Mouse (Mus musculus) layer of hippocampus, adult 9-11 months (tissue): ENCODE results near the gene Gsap.
"Not testable (repeated sequence)": the region's sequence is repeated elsewhere in the genome, so short reads cannot be mapped to it uniquely, and the experiment has no call there.

Experiments
- DNase-seq: peaks from one replicate; pipeline ENCODE4 v3.0.0; 2022

Gsap gene

DNA sequence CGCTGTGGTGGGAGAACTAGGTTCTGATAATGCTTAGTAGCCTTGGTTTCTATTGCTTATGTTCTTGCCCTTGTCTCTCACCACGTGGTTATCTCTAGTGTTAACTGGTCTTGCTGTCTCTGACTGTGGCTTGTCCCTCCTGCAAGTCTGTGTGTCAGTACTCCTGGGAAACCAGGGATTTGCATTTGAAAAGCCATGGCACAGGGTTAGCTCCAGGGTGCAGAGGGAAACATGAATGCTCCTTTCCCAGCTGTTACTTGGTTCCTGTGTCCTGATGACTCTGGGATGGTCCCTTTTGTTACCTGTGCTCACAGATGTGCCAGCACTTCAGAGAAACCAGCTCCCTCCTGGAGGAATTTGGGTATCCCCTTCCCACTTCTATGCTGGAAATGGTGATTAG is 3.0 kb upstream of the Gsap start:
- not testable (repeated sequence) for DNase-seq

DNA sequence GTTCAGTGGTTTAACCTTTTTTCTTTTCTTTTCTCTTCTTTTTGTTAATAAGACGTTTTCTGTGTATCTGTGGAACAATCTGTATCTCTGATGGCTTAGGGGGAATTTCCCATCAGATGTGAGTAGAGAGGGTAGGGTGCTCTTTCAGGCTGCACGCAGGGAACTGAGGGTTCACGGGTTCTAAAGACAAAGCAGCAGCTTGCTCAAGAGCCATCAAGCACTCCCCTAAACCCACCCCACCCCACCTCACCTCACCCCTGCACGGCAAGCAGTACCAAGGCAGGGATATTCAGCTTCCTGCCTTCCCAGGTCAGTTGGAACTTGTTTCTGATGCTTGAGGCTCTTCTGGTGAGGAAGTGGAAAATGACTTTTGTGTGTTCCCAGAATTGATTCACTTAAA is 766 bp downstream of the Gsap start:
- DNase-seq = no peak

DNA sequence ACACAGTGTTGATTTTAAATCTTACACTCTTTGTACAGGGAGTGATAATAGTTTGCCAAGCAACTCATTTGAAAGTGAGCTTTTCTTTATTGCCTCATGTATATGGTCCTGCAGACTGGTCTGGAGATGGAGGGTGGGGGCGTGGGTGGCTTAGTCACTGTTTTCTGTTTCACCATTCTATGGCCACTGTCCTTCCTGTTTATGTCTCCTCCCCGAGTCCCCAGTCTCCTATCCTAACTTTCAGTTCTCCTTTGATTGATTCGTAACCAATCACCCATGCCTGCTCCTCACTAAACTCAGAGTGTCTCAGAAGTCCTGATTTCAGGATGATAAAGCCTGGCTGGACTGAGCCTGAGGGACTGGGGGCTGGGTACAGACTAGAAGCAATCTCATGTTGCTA is 2.4 kb downstream of the Gsap start:
- DNase-seq = peak; percentile 45

DNA sequence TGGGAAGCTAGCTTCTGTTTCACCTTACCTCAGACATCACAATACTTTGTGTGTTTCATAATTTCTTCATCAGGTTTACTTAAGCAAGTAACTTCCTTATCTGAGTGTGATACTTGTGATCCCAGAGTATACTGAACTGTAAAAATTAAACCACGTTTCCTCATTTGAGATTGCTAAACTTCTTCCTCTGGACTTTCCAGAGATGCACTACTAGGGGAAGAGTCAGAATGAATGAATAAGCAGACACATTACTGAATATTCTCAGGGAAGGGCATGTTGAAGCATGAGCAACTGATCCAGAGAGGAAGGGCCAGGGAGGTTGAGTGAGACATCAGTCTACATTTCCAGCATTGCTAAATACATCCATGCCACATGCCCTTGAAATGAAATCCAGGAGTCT is 3.0 kb downstream of the Gsap start:
- no peak for DNase-seq

DNA sequence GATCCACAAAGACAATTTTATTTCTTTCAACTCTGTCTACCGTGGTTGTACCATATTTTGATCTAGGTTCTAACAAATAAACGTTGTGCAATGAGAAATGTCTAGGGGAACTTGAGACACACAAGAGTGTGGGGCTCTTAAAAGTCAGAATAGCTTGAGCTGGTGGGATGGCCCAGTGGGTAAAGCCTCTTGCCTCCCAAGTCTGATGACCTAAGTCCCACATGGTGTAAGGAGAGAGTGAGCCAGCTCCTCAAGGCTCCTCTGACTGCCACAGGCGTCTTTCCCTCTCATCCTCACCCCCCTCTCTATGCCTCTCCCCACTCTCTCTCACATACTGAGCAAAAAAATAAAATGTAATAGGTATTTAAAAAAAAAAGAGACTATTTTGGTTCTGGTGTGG is 3.4 kb downstream of the Gsap start:
- no peak for DNase-seq

DNA sequence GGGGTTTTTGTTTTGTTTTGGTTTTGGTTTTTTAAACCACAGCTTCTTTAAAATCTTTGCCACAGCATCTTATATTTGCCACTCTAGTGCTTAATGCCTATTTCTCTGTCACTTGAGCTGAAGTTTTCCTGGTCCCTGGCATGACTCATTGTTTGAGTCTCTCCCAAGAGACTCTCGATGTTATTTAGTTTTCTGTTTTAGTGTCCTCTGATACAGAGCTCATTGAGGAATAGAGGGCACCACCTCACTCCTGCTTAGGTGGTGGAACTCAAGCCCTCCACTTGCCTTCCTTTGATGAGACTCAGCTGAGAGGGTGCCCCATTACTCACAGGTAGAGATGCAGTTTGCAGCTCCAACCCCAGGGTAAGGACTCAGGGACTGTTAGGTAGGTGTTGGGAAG is 17.4 kb downstream of the Gsap start:
- no peak for DNase-seq

DNA sequence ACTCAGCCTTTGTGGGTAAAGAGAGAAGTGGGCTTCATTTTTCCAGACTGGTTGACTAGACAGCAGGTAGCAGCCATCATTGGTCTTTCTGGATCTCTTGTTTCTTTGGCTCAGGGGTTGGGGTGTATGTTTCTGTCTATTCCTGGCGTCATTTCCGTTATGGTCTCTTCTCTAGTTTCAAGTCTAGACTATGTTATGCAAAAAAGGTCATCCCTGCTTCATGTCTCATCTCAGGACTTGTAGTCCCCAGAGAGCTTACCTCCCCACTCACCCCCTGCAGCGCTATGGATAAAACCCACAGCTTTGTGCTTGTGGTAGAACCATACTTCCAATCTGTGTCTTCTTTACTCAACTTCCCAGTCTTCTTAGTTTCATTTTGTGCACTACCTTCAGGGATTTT is 18.1 kb downstream of the Gsap start:
- DNase-seq = no peak

DNA sequence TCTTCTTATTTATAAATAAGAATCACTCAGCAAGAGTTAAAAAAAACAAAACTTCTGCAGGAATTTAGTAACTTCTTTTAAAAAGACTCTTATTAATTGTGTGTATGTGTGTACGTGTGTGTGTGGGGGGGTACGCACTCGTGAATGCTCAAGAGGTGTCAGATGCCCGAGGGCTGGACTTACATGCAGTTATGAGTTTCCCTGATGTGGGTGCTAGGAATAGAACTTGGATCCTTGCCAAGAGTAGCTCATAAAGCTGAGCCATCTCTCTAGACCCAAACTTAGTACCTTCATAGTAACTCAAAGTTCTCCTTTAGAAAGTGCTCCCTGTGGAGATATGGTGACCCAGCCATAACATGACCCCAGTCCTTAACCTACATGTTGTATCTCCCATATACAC is 20.0 kb downstream of the Gsap start:
- DNase-seq = no peak

DNA sequence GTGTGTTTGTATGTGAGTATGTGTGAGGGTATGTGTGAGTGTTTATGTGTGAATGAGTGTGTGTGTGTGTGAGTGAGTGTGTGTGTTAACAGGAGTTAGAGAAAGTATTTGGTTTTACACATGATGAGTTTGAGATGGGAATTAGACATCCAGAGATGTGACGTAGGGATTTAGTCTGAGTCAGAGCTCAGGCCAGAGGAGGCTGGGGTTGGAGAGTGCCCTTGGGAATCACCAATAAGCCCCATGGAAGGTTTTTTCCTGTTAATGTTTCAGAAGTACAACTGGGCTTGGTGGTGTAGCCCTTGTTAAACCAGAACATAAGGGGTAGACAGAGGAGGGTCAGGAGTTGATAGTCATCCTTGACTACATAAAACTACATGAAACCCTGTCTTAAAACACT is 25.4 kb downstream of the Gsap start:
- no peak for DNase-seq

DNA sequence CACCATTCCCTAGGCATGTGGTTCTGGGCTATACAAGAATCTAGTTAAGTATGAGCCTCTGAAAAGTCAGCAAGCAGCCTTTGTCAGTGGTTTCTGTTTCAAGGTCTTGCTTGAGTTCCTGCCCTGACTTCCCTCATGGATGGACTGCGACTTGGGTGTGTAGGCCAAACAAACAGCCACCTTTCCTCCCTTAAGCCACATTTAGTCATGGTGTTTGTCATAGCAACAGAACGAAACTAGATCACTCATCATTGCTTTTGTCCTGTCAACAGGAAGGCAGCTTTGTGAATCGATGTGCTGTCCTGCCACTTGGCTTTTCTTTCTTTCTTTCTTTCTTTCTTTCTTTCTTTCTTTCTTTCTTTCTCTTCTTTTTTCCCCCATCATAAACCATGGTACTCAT is 26.9 kb downstream of the Gsap start:
- no peak for DNase-seq

DNA sequence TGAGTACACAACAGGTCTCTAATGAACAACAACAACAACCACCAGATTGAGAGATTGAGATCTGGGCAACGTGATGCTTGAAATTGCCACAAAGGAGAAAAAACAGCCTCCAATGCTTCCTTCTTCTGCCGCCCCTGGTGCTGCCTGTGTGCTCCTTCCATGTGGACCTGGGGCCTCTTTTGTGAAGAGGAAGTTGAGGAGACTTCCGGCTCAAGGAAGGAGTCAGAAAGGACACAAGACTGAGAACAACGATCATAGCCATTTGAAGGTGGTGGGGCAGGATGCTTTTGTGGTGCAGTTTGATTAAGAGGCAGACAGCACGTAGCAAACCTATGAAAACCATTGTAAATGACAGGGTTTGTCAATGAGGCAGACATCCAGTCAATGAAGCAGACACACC is 27.7 kb downstream of the Gsap start:
- no peak for DNase-seq

DNA sequence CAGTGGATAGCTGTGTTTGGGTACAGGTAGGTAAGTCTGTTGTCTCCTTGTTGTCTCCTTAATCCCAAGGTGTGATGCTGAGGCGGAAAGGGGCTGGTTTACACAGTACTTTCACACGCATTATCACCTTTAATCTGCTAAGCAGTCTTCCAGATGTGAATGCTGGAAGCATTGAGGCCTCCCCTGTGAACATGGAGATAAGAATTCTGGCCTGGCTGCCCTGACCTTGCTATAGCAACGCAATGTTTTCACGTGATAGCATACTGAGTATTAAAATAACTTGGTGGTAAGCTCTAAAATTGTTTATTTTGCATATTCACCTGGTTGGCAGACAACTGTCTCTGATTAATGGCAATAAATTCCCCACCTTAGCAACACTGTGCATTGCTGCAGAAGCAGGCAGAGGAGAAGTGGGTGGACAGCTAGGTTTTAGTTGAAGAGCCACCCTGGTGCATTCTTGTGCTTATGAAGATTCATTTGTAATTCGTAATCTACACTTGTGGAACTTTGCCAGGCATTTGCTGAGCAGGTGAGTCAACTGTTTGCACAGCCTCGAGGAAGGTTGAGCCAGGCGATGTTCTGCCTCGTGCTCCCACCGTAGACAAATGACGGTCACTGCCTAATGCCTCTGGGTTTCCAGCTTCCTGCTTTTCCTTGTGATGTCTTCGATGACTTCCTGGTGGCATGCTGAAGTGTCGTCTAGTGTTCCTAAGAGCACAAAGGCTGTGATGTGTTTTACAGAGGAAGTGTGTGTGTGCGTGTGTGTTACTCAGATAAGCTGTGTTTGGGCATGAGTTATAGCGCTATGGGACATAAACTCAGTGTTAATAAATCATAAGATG is 31.6 kb downstream of the Gsap start:
- DNase-seq = no peak

DNA sequence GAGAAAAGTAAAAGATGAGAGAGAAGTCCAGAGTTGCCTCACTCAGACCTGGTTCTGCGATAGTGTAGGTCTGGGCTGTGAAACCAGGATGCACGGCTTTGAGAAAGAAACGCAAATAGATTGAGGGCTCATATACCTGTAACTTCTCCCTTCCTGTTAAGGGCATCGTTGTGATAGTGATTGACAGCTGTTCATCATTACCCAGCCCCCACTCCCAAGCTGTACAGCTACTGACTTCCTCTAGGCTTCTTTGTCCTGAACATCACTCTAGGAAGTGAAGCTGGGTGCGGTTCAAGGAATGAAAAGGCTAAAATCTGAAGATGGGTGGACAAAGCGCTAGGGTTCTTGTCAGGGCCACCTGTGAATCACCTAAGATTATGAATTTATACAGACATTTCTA is 46.8 kb downstream of the Gsap start:
- DNase-seq = no peak

DNA sequence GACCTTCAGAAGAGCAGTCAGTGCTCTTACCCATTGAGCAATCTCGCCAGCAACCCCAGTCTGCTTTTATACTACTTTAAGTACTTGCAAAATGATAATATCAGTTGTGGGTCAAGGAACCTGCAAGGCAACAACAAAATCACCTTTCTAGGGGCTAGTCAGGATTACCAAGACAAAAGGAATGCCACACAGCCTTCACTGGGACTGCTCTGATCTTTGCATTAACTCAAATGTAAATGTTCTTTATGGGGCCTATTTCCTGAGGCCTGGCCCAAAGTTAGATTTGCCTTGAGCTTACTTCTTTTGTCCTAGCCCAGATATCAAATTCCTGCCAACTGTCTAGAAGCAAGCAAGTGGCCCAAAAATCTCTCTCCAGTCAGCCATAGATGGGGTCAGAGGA is 58.5 kb downstream of the Gsap start:
- no peak for DNase-seq

DNA sequence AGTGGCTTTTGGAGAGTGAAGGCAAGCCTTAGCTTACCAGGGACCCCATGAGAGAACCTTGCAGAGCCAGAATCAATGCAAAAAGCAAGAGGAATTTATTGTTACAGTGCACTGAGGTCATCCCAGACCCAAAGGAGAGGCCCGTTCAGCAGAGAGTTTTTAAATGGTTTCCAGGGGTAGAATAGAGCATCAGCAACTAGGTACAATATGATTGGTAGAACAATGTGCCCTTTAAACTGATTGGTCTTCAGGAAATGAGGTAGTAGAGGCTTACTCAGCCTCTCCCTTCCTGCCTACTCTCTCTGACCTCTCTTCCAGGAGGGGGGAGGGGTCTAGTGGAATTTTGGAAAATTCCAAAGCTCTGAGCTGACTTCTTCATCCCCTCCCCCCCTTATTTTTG is 59.2 kb downstream of the Gsap start:
- DNase-seq = no peak

DNA sequence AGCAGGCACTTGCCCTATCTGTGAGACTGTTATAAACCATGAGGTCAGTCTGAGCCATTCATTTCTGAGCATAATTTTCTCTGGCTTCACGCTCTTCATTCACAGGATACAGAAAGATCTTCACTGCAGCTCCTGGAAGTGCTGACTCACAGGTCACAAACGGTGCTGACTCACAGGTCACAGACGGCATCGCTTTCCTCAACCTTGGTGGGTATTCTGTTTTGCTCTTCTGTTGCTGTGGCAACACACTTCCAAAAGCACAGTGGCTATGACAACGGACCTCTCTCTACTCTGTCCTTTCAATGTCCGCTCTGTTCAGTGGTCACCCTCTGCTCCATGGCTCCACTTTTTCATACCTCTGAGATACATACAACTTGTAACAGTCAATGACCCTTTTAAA is 60.7 kb downstream of the Gsap start:
- no peak for DNase-seq

DNA sequence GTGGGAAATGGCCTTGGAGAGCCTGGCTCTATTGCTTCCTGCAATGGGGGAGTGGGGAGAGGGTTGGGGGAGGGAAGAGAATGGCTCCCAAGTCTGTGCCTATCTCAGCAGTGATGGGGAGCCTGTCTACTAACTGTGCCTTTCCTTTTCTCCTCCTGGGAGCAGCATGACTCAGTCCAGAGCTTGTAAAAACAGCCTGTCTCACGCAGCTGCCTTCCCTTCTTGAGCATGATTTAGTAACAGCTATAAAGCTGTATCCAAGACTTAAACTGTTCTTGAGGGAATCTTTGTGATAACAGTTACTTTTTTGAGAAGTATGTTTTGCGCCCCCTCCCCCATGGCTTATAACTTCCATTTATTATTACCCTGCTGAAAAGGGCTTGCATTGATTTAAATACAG is 61.9 kb downstream of the Gsap start:
- peak; percentile 59 for DNase-seq

DNA sequence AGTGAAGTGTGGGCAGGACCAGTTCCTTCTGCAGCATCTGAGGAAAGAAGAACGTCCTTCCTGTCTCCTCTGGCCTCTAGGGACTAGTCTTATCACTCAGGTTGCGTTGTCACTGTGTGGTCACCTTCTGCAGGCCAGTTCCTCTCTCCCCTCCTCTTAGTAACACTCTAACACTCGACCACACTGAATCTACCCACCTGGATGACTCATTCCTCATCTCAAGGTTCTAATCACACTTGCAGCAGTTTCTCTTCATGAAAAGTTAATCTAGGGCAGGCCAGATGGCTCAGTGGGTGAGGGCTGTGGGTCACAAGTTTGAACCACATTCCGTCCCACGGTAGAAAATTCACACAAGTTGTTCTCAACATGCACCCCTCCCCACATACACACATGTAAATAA is 62.8 kb downstream of the Gsap start:
- DNase-seq = no peak

DNA sequence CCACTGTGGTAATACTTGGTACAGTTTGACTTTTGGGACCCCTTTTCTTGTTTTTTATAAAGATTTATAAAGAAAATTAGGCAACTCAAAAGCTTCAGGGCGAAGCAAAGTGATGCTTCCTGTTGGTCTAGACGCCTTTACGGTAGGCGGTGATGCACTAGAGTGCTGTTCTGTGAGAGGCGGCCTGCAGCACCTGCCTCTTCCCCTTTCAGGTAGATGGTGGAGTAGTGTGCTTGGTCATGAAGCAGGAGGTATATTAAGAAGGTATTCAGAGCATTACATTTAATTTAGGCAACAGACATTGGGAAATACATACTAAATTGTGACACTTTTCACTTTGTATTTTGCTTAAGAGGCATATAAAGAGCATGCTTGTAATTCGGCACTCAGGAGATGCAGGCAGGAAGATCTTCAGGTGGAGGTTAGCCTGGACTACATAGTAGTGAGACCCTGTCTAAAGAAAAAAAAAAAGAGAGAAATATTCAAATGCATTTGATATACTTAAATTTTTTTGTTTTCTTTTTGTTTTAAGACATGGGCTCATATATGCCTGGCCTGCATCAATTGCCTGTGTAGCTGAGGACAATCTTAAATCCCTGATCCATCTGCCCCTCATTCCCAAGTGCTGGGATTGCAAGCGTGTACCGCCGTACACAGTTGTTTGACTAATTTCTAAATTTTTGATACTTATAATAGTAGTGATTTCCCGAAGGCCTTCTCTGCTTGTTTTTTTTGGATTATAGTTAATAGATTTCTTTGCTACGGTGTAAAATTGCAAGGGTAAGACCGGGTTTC is 68.9 kb downstream of the Gsap start:
- no peak for DNase-seq

DNA sequence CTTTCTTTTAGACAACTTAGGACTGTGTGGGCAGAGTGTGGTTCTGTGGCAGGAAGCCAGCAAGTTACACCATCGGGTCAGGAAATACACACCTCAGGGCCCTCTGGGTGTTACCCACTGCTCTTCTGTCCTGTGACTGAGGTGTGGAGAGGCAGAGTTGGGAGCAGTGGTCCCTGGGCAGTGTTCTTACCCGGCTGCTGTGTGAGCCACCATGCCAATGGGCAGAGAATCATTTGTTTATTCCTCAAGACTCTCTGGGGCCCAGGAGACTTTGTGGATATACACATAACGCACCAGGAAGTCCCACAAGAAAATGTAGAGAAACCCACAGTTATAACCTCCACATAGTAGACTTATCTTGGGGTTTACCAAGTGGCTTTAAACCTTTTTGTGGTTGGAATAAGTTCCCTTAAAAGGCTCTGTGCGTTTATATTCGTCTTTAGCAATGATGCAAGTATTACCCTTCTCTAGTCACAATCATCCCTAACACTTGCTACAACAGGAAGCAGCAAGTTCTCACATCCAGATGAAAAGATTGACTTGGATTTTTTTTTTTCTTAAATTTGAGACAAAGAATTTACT is 69.6 kb downstream of the Gsap start:
- DNase-seq = no peak

DNA sequence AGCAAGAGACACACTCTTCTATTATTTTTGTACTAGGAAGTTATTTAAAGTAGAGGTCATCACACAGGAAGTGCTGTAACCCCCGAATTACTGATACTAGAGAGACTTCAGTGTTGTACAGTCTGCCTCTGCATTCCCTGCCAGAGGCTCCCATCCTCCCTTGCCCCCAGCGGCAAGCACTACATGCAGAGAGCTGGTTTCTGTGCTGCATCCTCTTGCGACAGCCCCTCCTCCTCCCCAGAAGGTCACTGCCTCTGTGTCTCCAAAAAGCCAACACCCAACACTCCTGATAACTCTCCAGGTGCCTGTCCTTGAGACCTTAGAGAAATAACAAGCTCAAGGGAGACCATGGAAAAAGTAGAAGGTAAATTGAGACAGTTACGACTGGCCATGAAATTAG is 71.1 kb downstream of the Gsap start:
- DNase-seq = no peak

DNA sequence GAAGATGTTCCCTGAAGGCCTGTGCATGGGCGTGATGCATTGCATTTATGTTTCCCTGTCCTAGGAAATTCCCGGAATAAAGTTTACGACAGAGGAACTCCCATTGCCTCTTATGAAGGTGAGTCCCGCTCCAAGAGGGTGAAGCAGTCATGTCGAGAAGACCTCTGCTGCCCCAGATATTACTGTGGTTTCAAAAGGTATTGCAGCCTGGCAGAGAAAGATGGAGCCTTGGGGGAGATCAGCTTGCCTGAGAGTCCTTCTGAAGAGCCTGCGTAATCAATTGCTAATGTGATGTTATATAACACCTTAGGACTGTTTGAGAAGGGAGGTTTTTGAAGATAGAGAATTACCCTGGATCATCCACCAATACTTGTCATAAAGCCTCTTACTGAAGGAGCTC is 71.8 kb downstream of the Gsap start:
- DNase-seq = no peak

DNA sequence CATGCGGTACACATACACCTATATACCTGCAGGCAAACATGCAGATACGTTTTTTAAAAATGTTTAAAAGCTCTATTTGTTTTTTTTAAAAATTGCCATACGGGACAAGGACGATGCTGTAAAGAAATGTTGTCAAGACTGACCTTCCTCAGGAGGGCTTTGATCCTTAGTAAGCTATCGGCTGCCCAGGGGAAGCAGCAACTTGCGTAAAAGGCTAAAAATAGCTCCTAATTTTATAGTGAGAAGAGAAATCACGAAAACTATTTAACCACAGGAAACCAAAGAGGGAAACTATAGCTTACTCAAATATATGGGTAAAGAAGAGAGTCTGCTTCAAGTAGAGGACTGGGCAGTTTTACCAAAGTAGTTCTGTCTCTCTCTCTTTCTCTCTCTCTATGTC is 74.7 kb downstream of the Gsap start:
- no peak for DNase-seq

DNA sequence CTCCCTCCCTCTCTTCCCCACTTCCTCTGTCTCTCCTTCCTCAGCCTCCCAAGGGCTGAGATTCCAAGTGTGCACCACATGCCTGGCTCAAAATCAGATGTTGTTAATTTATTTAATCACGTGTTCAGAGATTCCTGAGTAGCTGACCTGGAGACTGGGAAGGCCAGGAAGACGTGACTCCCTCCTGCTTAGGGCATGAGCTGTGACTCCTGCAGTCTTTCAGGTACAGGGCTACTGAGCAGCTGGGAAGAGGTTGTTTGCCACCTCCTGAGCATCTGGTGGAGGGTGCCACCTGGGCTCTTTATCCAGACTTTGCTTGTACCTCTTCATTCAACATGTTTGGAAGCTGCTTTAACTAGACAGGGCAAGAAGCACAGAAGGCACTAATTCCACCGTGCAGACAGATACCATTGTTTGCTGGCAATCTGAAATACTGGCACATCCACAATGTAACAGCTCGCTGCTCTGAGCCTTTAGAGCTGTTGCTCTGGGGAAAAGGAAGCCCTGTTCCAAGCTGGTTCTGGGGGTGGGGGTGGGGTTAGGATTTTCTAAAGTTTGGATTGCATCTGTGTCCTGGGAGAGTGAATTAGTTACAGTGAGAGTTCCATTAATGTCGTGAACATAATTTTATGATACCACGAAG is 75.3 kb downstream of the Gsap start:
- DNase-seq = peak; percentile 48
